Mouse (Mus musculus) bone marrow macrophage, adult 2 months (primary cell): ENCODE data around the gene Atp9a.

Experiments used
- CTCF ChIP-seq: IDR thresholded peaks from 2 replicates; pipeline ENCODE4 v1.5.1; 2012; ENCODE audit warnings: low read depth, mild to moderate bottlenecking, low read length, moderate library complexity
- POLR2A ChIP-seq: IDR thresholded peaks from 2 replicates; pipeline ENCODE4 v1.6.1; 2012; ENCODE audit warnings: mild to moderate bottlenecking, low read depth, low read length, borderline replicate concordance

- TF ChIP-seq CTCF (no peak), POLR2A (no peak)
Observed at GRCm38 (mm10) chr2:168695027-168695403, 47.2 kb downstream of the Atp9a start.
